16 mouse cellular contexts compared by ENCODE assay signal in genomic region chr9:13535803-13536202, GRCm38 (mm10).
DNase-seq lines count a peak whose midpoint lies in the region; ATAC-seq and TF ChIP-seq lines count a peak whose summit lies in the region.
"Had no signal": no experiment of that assay in that cellular context is flagged by ENCODE, and none has a peak within 500 bp of the region (broad histone marks: within the 10 kb centered on the region; RNA-seq: fewer than 3 reads in every experiment).

No protein-coding gene starts in this region.

- intact Hi-C loops in heart, postnatal 25 days (cut with DNase I), result no loop called here

- no peak for ATAC-seq in heart, embryonic 16.5 days (replicated peaks; ENCODE audit: extremely low read depth, insufficient read depth, low FRiP score)
- no peak for ATAC-seq in embryonic facial prominence, embryonic 12.5 days (ENCODE audit: insufficient number of reproducible peaks, insufficient read depth, low FRiP score, low TSS enrichment)
- no peak for ATAC-seq in limb, embryonic 12.5 days (ENCODE audit: insufficient number of reproducible peaks, insufficient read depth, low FRiP score, low TSS enrichment, low read depth)
- no peak for ATAC-seq in activated CD4-positive, CD25-positive, alpha-beta regulatory T cell, adult 4 months
- no peak for ATAC-seq in forebrain, embryonic 12.5 days (ENCODE audit: low FRiP score)
- ATAC-seq: Patski had no signal

- H3K36me3 ChIP-seq in heart, embryonic 16.5 days (ENCODE audit: control insufficient read depth, insufficient read depth), result no peaks in the 10 kb centered on the region
- no peaks in the 10 kb centered on the region for H3K36me3 ChIP-seq in embryonic facial prominence, embryonic 12.5 days
- H3K36me3 ChIP-seq in limb, embryonic 12.5 days, result no peaks in the 10 kb centered on the region
- no peaks in the 10 kb centered on the region for H3K36me3 ChIP-seq in forebrain, embryonic 12.5 days (replicated peaks)

- no peak for TF ChIP-seq POLR2A in brain, embryonic 14.5 days (IDR thresholded peaks at IDR 0.05; ENCODE audit: borderline replicate concordance, extremely low read depth, insufficient read depth, insufficient read length, poor library complexity, severe bottlenecking)

- H3K9ac ChIP-seq in heart, embryonic 16.5 days (ENCODE audit: low read length), result no peak overlapping the region
- H3K9ac ChIP-seq in embryonic facial prominence, embryonic 12.5 days, result no peak overlapping the region
- H3K9ac ChIP-seq in limb, embryonic 12.5 days (replicated peaks), result no peak overlapping the region
- H3K9ac ChIP-seq in forebrain, embryonic 12.5 days, result no peak overlapping the region
- H3K9ac ChIP-seq: stomach, embryonic 15.5 days had no signal

- H3K4me2 ChIP-seq in heart, embryonic 16.5 days (ENCODE audit: low read depth, low read length), result no peak overlapping the region
- no peak overlapping the region for H3K4me2 ChIP-seq in embryonic facial prominence, embryonic 12.5 days (replicated peaks)
- peak overlapping the region; percentile 34 for H3K4me2 ChIP-seq in limb, embryonic 12.5 days
- no peak overlapping the region for H3K4me2 ChIP-seq in forebrain, embryonic 12.5 days
- H3K4me2 ChIP-seq: stomach, embryonic 15.5 days had no signal

- H3K4me1 ChIP-seq in heart, embryonic 16.5 days (ENCODE audit: control insufficient read depth, insufficient read depth, low read length), result peaks cover 10% of the 10 kb centered on the region; the same call in 1 of the 2 replicates
- peaks cover 39% of the 10 kb centered on the region for H3K4me1 ChIP-seq in embryonic facial prominence, embryonic 12.5 days
- H3K4me1 ChIP-seq in limb, embryonic 12.5 days (replicated peaks), result peaks cover 56% of the 10 kb centered on the region
- H3K4me1 ChIP-seq in forebrain, embryonic 12.5 days, result peaks cover 47% of the 10 kb centered on the region
- H3K4me1 ChIP-seq: stomach, embryonic 15.5 days had no signal

- DNase-seq in heart, postnatal 25 days (ENCODE audit: low spot score), result no peak
- DNase-seq in brain, embryonic 14.5 days (ENCODE audit: low read depth), result peak; percentile 55
- DNase-seq: adrenal gland, postnatal 10 days; gastrocnemius, adult 2 months; kidney, postnatal 25 days; layer of hippocampus, postnatal 36 days; lung, adult 18-20 months; thymus, postnatal 25 days had no signal

- no peak overlapping the region for H3K4me3 ChIP-seq in heart, embryonic 16.5 days (ENCODE audit: low read length)
- no peak overlapping the region for H3K4me3 ChIP-seq in embryonic facial prominence, embryonic 12.5 days
- H3K4me3 ChIP-seq in limb, embryonic 12.5 days (replicated peaks), result no peak overlapping the region
- no peak overlapping the region for H3K4me3 ChIP-seq in forebrain, embryonic 12.5 days (replicated peaks)
- H3K4me3 ChIP-seq: gastrocnemius, adult 2 months; stomach, embryonic 15.5 days had no signal

- TF ChIP-seq CTCF in brain, embryonic 14.5 days (IDR thresholded peaks at IDR 0.05; ENCODE audit: borderline replicate concordance, extremely low read depth, insufficient read depth, insufficient read length), result no peak

- H3K27me3 ChIP-seq in heart, embryonic 16.5 days (ENCODE audit: control insufficient read depth, insufficient read depth, low read length), result no peaks in the 10 kb centered on the region
- H3K27me3 ChIP-seq in embryonic facial prominence, embryonic 12.5 days, result no peaks in the 10 kb centered on the region
- H3K27me3 ChIP-seq in limb, embryonic 12.5 days, result no peaks in the 10 kb centered on the region
- no peaks in the 10 kb centered on the region for H3K27me3 ChIP-seq in forebrain, embryonic 12.5 days
- H3K27me3 ChIP-seq: CH12.LX; Patski; stomach, embryonic 15.5 days had no signal

- no peaks in the 10 kb centered on the region for H3K9me3 ChIP-seq in heart, embryonic 16.5 days (replicated peaks; ENCODE audit: control insufficient read depth, low read length)
- 0 out of 2 replicates have a peak, but pooled peaks cover 5% of the 10 kb centered on the region for H3K9me3 ChIP-seq in embryonic facial prominence, embryonic 12.5 days
- H3K9me3 ChIP-seq in limb, embryonic 12.5 days, result peaks cover 5% of the 10 kb centered on the region
- H3K9me3 ChIP-seq in forebrain, embryonic 12.5 days, result peaks cover 5% of the 10 kb centered on the region; the same call in 1 of the 2 replicates
- H3K9me3 ChIP-seq: stomach, embryonic 15.5 days had no signal

- peak overlapping the region; percentile 14; the same call in 1 of the 2 replicates for H3K27ac ChIP-seq in heart, embryonic 16.5 days (ENCODE audit: low read length)
- H3K27ac ChIP-seq in embryonic facial prominence, embryonic 12.5 days, result 0 out of 2 replicates have a peak overlapping the region, but pooled peaks have one; percentile 20
- H3K27ac ChIP-seq in limb, embryonic 12.5 days, result no peak overlapping the region; the same call in 1 of the 2 replicates
- H3K27ac ChIP-seq in forebrain, embryonic 12.5 days, result no peak overlapping the region
- H3K27ac ChIP-seq: stomach, embryonic 15.5 days had no signal

- 58% methylated on average over 5 of the region's 5 CpGs for WGBS in heart, embryonic 16.5 days
- 22% methylated on average over 5 of the region's 5 CpGs for WGBS in embryonic facial prominence, embryonic 12.5 days
- 26% methylated on average over 5 of the region's 5 CpGs for WGBS in limb, embryonic 12.5 days
- 56% methylated on average over 5 of the region's 5 CpGs for WGBS in forebrain, embryonic 12.5 days

Comparison
In these comparisons a context has a peak if more than half of its experiments do, and no peak if none do; other contexts are left out.
1. H3K27ac ChIP-seq: peak in heart, embryonic 16.5 days (single experiment) and embryonic facial prominence, embryonic 12.5 days (single experiment); none in limb, embryonic 12.5 days (single experiment) and forebrain, embryonic 12.5 days (single experiment).